Mouse (Mus musculus): ENCODE results near the gene Rhobtb1. TPM values are rescaled to one million over a fixed set of nuclear protein-coding genes. Genes with fewer than 3 reads are reported as not detected.

The Rhobtb1 gene
- 20.3 and 26.6 TPM in 2 replicates for polyA plus RNA-seq (2014; fragmentation: Nextera tagmentation; extraction: Ambion mirVana)

DNA sequence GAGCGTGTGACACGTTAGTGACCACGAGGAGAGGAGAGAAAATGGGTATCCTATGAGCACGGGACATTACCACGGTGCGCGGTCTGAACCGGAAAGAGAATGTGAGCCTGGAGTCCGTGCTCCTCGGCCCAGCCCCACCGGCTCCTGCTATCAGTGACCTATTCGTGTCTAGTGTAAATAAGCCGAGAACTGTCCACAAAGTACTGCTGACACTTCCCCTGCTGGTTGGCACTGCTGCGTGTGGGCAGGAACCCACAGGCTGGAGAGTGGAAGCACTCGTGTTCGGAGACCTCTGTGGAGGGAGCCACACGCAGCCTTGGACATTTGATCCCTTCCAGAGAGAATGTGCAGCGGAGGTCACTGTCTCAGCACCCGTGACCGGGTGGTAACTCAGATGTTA, at the start of gene Rhobtb1:
Gene Rhobtb1 (plus strand): TSS at position 390 of the 400 bp plus-strand sequence.
- H3K36me3 ChIP-seq (ENCODE audit: control insufficient read depth, insufficient read depth, low read length), result no peaks in the 10 kb centered on the region
- H3K4me3 ChIP-seq (ENCODE audit: low read length), result no peak within 1 kb of the TSS
- 46% methylated on average over 20 of the region's 20 CpGs for WGBS
- H3K27ac ChIP-seq (ENCODE audit: low read depth, low read length), result no peak within 1 kb of the TSS
- H3K9me3 ChIP-seq (ENCODE audit: control insufficient read depth, low read length), result no peaks in the 10 kb centered on the region
- H3K27me3 ChIP-seq (ENCODE audit: control insufficient read depth, insufficient read depth, low read length), result no peaks in the 10 kb centered on the region
- no peak for ATAC-seq (ENCODE audit: low FRiP score, low TSS enrichment)
- H3K4me2 ChIP-seq (replicated peaks; ENCODE audit: low read depth, low read length), result 0 out of 2 replicates have a peak within 1 kb of the TSS, but pooled peaks have one; percentile 2
- no peak within 1 kb of the TSS for H3K9ac ChIP-seq (ENCODE audit: low read depth, low read length)
- no peaks in the 10 kb centered on the region for H3K4me1 ChIP-seq (ENCODE audit: control insufficient read depth, insufficient read depth, low read length)

DNA sequence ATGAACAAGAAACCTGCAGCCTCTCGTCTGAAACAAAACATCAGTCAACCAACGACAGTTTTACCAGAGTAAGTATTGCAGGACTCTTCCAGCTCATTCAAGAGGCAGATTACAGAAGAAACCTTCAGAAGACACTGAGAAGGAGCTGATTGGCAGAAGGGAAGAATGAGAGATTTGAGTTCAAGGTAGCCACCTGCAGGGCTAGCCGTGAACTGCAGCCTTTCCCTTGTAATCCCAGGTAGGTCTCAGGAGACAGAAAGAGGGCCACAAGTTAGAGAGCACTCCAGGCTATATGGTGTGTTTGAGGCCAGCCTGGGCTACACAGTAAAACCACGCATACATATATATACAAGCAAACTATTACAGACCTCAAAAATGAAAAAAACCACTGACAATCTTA, 49.2 kb upstream of the Rhobtb1 start:
- H3K4me3 ChIP-seq (ENCODE audit: low read length), result no peak overlapping the region
- H3K4me1 ChIP-seq (ENCODE audit: control insufficient read depth, insufficient read depth, low read length), result no peaks in the 10 kb centered on the region
- H3K9me3 ChIP-seq (ENCODE audit: control insufficient read depth, low read length), result no peaks in the 10 kb centered on the region
- H3K27ac ChIP-seq (ENCODE audit: low read depth, low read length), result no peak overlapping the region
- no peaks in the 10 kb centered on the region for H3K36me3 ChIP-seq (ENCODE audit: control insufficient read depth, insufficient read depth, low read length)
- ATAC-seq (ENCODE audit: low FRiP score, low TSS enrichment), result no peak
- WGBS, result 84% methylated on average over 4 of the region's 4 CpGs
- H3K4me2 ChIP-seq (replicated peaks; ENCODE audit: low read depth, low read length), result no peak overlapping the region
- no peaks in the 10 kb centered on the region for H3K27me3 ChIP-seq (ENCODE audit: control insufficient read depth, insufficient read depth, low read length)
- no peak overlapping the region for H3K9ac ChIP-seq (ENCODE audit: low read depth, low read length)

DNA sequence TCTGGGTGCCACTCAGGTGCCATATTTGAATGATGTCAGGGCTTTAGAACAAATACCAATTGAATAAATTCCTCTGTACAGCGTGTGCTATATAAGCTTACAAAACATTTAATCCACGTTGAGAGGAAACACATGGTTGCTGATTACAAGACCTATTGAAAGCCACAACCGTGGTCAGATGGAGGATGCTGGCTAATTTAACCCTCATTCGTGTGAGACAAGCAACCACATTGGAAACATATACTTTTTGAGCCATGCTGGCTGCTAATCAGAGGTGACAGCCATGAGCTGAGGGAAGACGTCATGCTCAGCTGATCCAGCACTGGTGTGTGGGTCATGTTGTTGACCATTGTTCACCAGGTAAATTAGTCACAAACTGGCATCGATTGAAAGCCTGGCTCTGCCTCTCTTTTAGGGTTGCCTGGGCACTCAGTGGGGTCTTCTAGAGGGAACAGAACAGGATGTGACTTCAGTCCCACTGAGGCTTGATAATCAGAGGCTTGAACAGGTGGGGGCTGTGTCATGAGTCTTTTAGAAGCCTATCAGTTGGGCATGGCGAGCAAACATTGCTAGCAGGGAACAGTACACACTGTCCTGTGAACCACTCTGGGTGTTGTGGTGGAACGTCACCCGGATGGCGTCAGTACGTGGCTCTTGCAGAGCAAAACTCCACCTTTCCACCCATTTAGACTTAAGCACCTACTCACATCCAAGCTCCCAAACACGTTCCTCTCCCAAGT, 46.9 kb upstream of the Rhobtb1 start:
- no peaks in the 10 kb centered on the region for H3K36me3 ChIP-seq (ENCODE audit: control insufficient read depth, insufficient read depth, low read length)
- no peak for ATAC-seq (ENCODE audit: low FRiP score, low TSS enrichment)
- H3K9me3 ChIP-seq (ENCODE audit: control insufficient read depth, low read length), result no peaks in the 10 kb centered on the region

DNA sequence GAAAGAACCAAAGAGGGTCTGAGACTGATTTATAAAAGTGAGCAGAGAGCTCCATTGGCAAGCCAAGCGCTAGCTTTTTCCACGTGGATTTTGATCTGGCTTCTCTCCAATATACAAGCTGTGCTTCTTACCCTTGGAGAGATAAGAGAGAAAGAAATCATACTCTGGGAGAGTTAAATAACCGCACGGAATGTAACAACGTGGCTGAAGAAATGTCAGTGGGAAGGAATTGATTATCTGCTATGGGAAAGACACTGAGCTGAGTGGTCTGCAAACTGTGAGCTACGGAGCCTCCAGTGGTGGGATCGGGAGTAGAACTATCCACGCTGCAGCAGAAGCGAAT, 46.4 kb upstream of the Rhobtb1 start:
- WGBS, result 77% methylated on average over 9 of the region's 9 CpGs
- Histone ChIP-seq H3K27ac (ENCODE audit: low read depth, low read length) (no peak overlapping the region), H3K4me3 (ENCODE audit: low read length) (no peak overlapping the region), H3K9me3 (ENCODE audit: control insufficient read depth, low read length) (no peaks in the 10 kb centered on the region), H3K4me1 (ENCODE audit: control insufficient read depth, insufficient read depth, low read length) (no peaks in the 10 kb centered on the region), H3K36me3 (ENCODE audit: control insufficient read depth, insufficient read depth, low read length) (no peaks in the 10 kb centered on the region), H3K27me3 (ENCODE audit: control insufficient read depth, insufficient read depth, low read length) (no peaks in the 10 kb centered on the region), H3K4me2 (replicated peaks; ENCODE audit: low read depth, low read length) (no peak overlapping the region), H3K9ac (ENCODE audit: low read depth, low read length) (no peak overlapping the region)
- ATAC-seq (ENCODE audit: low FRiP score, low TSS enrichment), result no peak

More for the DNA sequence above, 46.9 kb upstream of the Rhobtb1 start:
- WGBS, result 82% methylated on average over 12 of the region's 12 CpGs
- Histone ChIP-seq H3K27me3 (ENCODE audit: control insufficient read depth, insufficient read depth, low read length) (no peaks in the 10 kb centered on the region), H3K4me1 (ENCODE audit: control insufficient read depth, insufficient read depth, low read length) (no peaks in the 10 kb centered on the region), H3K9ac (ENCODE audit: low read depth, low read length) (no peak overlapping the region), H3K4me2 (replicated peaks; ENCODE audit: low read depth, low read length) (no peak overlapping the region), H3K27ac (ENCODE audit: low read depth, low read length) (no peak overlapping the region), H3K4me3 (ENCODE audit: low read length) (no peak overlapping the region)

DNA sequence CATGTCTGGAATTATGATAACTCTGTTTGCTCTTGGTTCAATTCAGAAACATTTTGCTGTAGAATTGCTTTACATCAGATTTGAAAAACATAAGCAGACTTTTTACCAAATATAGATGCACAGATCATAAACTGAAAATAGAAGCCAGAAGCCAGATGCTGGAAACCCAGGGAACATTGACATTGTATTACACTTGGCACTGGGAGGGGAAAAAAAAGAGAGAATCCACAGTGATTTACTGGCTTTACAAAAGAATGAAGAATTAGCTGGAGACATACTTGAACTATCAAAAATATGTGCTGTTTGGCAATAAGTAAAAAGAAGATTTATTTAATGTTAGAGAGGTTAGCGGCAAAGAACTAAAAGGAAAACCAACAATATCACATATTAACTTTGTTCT, 44.4 kb upstream of the Rhobtb1 start:
- ATAC-seq (ENCODE audit: low FRiP score, low TSS enrichment), result no peak
- H3K36me3 ChIP-seq (ENCODE audit: control insufficient read depth, insufficient read depth, low read length), result no peaks in the 10 kb centered on the region
- no peak overlapping the region for H3K4me3 ChIP-seq (ENCODE audit: low read length)
- H3K27ac ChIP-seq (ENCODE audit: low read depth, low read length), result no peak overlapping the region
- no peaks in the 10 kb centered on the region for H3K9me3 ChIP-seq (ENCODE audit: control insufficient read depth, low read length)
- H3K4me1 ChIP-seq (ENCODE audit: control insufficient read depth, insufficient read depth, low read length), result no peaks in the 10 kb centered on the region
- H3K27me3 ChIP-seq (ENCODE audit: control insufficient read depth, insufficient read depth, low read length), result no peaks in the 10 kb centered on the region
- 59% methylated on average over 1 of the region's 1 CpGs for WGBS
- H3K4me2 ChIP-seq (replicated peaks; ENCODE audit: low read depth, low read length), result no peak overlapping the region
- no peak overlapping the region for H3K9ac ChIP-seq (ENCODE audit: low read depth, low read length)

DNA sequence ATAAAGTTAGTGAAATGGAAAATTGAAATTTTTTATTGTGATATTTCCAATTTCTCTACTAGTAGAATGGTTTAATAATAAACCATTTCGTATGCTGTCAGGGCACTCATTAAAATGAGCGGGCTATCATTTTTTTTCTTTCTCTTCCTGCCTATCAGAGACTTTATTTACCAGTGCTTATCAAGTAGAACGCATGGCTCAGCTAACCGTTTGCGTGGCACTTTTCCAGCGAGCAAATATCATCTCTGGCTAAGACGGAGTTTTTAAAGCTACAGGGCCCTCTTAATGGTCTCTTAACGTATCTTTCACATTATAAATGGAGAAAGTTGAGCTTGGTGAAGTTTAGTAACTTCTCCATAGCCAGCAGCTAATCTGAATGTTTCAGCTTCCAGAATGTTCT, 44.0 kb upstream of the Rhobtb1 start:
- no peaks in the 10 kb centered on the region for H3K4me1 ChIP-seq (ENCODE audit: control insufficient read depth, insufficient read depth, low read length)
- no peaks in the 10 kb centered on the region for H3K9me3 ChIP-seq (ENCODE audit: control insufficient read depth, low read length)
- no peaks in the 10 kb centered on the region for H3K27me3 ChIP-seq (ENCODE audit: control insufficient read depth, insufficient read depth, low read length)
- no peak for ATAC-seq (ENCODE audit: low FRiP score, low TSS enrichment)
- WGBS, result 49% methylated on average over 8 of the region's 8 CpGs
- no peak overlapping the region for H3K4me3 ChIP-seq (ENCODE audit: low read length)
- H3K4me2 ChIP-seq (replicated peaks; ENCODE audit: low read depth, low read length), result no peak overlapping the region
- no peak overlapping the region for H3K27ac ChIP-seq (ENCODE audit: low read depth, low read length)
- H3K9ac ChIP-seq (ENCODE audit: low read depth, low read length), result no peak overlapping the region
- H3K36me3 ChIP-seq (ENCODE audit: control insufficient read depth, insufficient read depth, low read length), result no peaks in the 10 kb centered on the region

DNA sequence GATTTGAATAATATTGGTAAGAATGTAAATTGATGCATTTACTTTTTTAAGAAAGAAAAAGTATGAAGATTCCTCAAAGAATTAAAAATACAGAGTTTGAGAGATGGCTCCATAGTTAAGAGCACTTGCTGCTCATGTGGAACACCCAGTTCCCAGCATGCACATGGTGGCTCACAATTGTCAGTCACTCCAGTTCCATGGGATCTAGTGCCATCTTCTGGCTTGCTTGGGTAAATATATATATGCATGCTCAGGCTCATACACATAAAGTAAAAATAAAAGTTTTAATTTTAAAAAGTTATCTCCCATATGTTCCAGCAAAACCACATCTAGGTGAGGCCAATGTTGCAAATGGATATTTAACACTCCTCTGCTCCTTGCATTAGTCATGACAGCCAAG, 36.9 kb upstream of the Rhobtb1 start:
- no peak overlapping the region for H3K9ac ChIP-seq (ENCODE audit: low read depth, low read length)
- H3K4me3 ChIP-seq (ENCODE audit: low read length), result no peak overlapping the region
- H3K9me3 ChIP-seq (ENCODE audit: control insufficient read depth, low read length), result no peaks in the 10 kb centered on the region; the same call in 1 of the 2 replicates
- no peak overlapping the region for H3K27ac ChIP-seq (ENCODE audit: low read depth, low read length)
- H3K36me3 ChIP-seq (ENCODE audit: control insufficient read depth, insufficient read depth, low read length), result no peaks in the 10 kb centered on the region
- H3K27me3 ChIP-seq (ENCODE audit: control insufficient read depth, insufficient read depth, low read length), result no peaks in the 10 kb centered on the region
- ATAC-seq (ENCODE audit: low FRiP score, low TSS enrichment), result no peak
- no peak overlapping the region for H3K4me2 ChIP-seq (replicated peaks; ENCODE audit: low read depth, low read length)
- H3K4me1 ChIP-seq (ENCODE audit: control insufficient read depth, insufficient read depth, low read length), result no peaks in the 10 kb centered on the region

DNA sequence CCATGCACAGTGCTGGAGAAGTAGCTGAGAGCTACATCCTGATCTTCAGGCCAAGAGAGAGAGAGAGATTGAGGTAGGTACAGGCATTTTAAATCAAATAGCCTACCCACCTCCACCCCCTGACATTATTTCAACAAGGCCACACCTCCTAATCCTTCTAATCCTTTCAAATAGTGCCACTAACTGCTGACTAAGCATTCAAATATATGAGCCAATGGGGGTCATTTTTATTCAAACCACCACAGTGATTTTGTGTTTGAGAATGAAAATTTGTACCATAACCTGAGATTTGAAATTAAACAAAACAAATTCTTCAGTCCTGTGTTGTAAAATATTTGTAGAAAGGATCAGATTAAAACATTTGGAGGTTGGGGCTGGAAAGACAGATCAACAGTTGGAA, 33.2 kb upstream of the Rhobtb1 start:
- Histone ChIP-seq H3K27ac (ENCODE audit: low read depth, low read length) (no peak overlapping the region; the same call in 1 of the 2 replicates), H3K9ac (ENCODE audit: low read depth, low read length) (no peak overlapping the region), H3K4me2 (replicated peaks; ENCODE audit: low read depth, low read length) (no peak overlapping the region), H3K4me1 (ENCODE audit: control insufficient read depth, insufficient read depth, low read length) (no peaks in the 10 kb centered on the region), H3K9me3 (ENCODE audit: control insufficient read depth, low read length) (no peaks in the 10 kb centered on the region; the same call in 1 of the 2 replicates), H3K27me3 (ENCODE audit: control insufficient read depth, insufficient read depth, low read length) (no peaks in the 10 kb centered on the region), H3K36me3 (ENCODE audit: control insufficient read depth, insufficient read depth, low read length) (no peaks in the 10 kb centered on the region), H3K4me3 (ENCODE audit: low read length) (no peak overlapping the region)
- ATAC-seq (ENCODE audit: low FRiP score, low TSS enrichment), result no peak

DNA sequence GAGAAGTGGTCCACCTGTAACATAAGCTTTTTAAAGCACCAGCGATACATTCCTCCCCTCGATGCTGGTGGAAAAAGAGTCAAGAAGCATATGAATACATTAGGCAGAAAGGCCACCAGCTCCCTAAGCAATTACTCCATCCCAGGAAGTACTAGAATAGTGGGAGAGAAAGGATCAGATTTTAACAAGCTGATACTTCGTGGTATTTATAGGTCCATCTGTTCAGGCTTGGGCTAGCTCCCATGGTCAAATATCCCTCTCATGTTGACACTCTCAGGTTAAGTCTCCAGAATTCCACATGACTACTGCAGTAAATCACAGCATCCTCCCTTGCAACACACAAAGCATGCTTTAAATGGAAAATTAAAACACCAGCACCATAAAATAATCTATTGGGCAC, 32.3 kb upstream of the Rhobtb1 start:
- WGBS, result 40% methylated on average over 3 of the region's 3 CpGs
- H3K9ac ChIP-seq (ENCODE audit: low read depth, low read length), result no peak overlapping the region
- H3K27ac ChIP-seq (ENCODE audit: low read depth, low read length), result no peak overlapping the region
- no peak overlapping the region for H3K4me2 ChIP-seq (replicated peaks; ENCODE audit: low read depth, low read length)
- ATAC-seq (ENCODE audit: low FRiP score, low TSS enrichment), result peak; percentile 78; the same call in 1 of the 2 replicates
- H3K36me3 ChIP-seq (ENCODE audit: control insufficient read depth, insufficient read depth, low read length), result no peaks in the 10 kb centered on the region
- no peaks in the 10 kb centered on the region; the same call in 1 of the 2 replicates for H3K9me3 ChIP-seq (ENCODE audit: control insufficient read depth, low read length)
- no peaks in the 10 kb centered on the region for H3K4me1 ChIP-seq (ENCODE audit: control insufficient read depth, insufficient read depth, low read length)
- H3K27me3 ChIP-seq (ENCODE audit: control insufficient read depth, insufficient read depth, low read length), result no peaks in the 10 kb centered on the region
- H3K4me3 ChIP-seq (ENCODE audit: low read length), result no peak overlapping the region
